Mouse (Mus musculus) frontal cortex, postnatal 36 days (tissue): Measurements from ENCODE around the gene Zfp775.
A peak's percentile ranks its signal among the peaks of the same experiment; 100 is the strongest.
"Not testable (repeated sequence)": the region's sequence is repeated elsewhere in the genome, so short reads cannot be mapped to it uniquely, and the experiment has no call there.

Source experiments
- DNase-seq, 2 experiments: peaks; one replicate each; pipeline ENCODE4 v3.0.0; 2022; ENCODE audit warnings: low spot score in 2 of 2

Gene Zfp775

DNA sequence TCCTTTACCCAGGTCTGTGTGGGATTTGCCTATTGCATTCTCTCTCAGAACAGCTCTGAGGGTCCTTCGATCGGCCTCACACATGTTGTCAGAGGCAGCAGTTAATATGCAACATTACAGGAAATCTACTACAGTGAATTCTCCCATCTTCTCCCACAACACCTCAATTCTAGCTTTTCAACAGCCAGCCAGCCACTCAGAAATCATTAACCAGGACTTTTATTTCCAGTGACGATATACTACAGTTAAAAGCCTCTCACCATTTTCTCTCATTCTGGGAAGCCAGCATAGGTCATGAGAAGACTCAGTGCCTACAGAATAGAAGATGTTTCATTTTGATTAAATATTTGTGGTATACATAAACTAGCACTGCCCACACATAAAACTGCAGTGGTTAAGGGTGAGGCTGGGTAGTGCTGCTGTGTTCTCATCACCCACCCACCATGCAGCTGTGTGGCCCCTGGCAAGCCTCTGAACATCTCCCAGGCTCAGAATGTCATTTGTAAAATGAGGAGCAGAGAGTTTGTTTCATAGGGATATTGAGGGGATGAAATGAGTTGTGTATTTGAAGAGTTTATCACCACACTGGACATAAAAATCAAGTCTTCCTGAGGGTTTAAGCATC lies 10.5 kb upstream of the Zfp775 start:
- DNase-seq: no peak

- DNase-seq: no peak
Observed at GRCm38 (mm10) chr6:48591871-48592270, 10.0 kb upstream of the Zfp775 start.

DNA sequence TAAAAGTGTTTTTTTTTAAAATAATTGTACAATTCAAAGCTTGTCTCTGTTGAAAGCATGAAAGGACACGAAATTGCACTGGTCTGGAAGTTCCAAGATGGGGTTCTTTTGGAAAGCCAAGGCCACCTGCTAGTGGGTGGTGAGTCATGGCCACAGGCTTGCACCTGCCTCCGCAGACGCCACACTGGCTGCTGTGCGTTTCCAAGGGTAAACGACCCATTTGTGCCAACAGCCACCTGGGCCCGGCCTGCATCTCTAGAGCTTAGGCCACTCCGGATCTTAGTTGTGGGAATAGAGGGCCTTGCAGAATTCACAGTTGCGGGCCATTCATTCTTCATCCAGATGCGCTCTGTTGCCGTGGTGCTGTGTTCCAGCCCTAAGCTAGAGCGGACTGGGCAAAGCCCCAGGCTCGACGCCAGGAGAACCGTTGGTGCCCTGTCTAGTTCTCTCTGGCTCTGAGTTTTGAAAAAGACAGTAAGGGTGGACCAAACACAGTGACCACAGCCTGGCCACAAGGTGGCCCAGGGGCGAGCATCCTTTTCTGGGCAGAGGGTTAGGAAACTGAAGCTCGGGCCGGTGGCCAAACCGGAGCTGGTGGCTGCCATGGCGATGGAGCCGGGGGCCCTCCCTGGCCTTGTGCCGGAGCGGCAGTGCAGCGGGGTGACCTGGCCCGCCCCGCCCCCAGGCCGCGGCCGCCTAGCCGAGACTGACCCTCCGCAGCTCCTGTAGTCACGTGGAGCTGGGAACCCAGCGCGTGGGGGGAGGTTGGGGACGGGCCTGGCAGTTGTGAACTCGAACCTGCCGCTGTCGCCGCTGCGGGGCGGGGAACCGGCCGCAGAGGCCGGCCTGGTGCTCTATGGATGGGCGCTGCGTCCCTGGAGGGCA lies 8.5 kb upstream of the Zfp775 start, which contains the start of the genes Repin1 and Gm44965:
Gene Repin1, plus strand, starts transcription at position 726 of the 885 bp plus-strand sequence.
Gene Gm44965, plus strand, starts transcription at position 784 of the 885 bp plus-strand sequence.
- peak; percentile 92 to 93 for DNase-seq

DNA sequence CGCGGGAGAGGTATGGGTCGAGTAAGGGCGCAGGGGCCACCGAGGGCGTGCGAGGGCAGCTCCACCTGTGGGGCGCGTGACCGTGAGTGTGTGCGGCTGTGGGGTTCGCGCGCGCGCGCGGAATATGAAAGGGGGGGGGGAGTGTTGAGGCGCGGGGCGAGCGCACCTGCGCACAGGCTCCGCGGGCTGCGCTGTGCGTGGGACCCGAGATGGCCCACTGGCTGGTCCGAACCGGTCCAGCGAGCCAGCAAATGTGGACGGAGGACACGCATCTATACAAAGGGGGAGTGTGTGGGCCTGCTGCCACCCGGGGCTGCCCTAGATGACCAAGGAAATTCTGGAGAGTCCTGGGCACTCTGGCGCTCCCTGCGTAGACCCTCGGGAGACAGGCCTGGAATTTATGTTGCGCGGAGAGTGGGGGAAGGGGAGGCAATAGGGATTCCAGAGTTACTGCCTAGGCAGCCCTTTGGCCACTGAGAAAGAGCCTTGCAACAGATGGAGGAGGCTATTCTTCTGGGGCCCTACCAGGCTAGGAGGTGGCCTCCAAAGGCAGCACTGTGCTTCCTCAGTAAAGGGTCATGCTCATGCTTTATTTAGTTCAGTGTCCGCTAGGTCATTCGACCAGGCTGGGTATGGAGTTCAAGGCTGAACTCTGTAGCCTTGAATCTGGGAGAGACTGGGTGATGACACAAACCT lies 7.7 kb upstream of the Zfp775 start:
- DNase-seq: peak in 1 of 2 experiments; percentile 67

GRCm38 (mm10) chr6:48595278-48595677 lies 6.6 kb upstream of the Zfp775 start:
- DNase-seq: peak in 1 of 2 experiments; percentile 35

DNA sequence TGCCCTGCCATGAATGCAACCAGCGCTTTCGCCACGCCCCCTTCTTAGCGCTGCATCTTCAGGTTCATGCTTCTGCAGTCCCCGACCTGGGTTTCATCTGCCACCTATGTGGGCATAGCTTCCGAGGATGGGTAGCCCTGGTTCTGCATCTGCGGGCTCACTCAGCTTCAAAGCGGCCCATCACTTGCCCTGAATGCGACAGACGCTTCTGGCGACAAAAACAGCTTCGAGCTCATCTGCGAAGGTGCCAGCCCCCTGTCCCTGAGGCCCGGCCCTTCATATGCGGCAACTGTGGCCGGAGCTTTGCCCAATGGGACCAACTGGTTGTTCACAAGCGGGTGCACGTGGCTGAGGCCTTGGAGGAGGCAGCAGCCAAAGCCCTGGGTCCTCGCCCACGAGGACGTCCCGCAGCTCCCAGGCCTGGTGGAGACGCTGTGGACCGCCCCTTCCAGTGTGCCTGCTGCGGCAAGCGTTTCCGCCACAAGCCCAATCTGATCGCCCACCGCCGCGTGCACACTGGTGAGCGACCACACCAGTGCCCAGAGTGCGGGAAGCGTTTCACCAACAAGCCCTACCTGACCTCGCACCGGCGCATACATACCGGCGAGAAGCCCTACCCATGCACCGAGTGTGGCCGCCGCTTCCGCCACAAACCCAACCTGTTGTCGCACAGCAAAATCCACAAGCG lies 5.2 kb upstream of the Zfp775 start:
- DNase-seq: no peak

- DNase-seq: no peak
Observed at GRCm38 (mm10) chr6:48597233-48597625, 4.6 kb upstream of the Zfp775 start.

DNA sequence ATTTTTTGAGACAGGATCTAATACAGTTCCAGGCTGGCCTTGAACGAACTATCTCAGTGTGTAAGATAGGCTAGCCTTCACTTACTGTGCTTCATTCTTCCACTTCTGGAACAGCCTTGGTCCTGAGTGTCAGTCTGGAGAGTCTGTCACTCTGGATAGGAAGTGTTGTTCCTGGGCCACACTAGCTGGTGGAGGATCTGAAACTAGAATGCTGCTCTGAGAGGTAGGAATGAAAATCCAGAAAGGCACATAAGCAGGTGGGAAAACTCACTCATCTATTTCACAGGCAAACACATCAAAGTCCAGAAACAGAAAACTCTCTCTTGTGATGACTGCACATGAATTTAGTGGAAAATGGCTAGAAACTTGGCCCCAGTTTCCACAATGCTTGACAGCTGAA lies 1.3 kb upstream of the Zfp775 start:
- DNase-seq: no peak

DNA sequence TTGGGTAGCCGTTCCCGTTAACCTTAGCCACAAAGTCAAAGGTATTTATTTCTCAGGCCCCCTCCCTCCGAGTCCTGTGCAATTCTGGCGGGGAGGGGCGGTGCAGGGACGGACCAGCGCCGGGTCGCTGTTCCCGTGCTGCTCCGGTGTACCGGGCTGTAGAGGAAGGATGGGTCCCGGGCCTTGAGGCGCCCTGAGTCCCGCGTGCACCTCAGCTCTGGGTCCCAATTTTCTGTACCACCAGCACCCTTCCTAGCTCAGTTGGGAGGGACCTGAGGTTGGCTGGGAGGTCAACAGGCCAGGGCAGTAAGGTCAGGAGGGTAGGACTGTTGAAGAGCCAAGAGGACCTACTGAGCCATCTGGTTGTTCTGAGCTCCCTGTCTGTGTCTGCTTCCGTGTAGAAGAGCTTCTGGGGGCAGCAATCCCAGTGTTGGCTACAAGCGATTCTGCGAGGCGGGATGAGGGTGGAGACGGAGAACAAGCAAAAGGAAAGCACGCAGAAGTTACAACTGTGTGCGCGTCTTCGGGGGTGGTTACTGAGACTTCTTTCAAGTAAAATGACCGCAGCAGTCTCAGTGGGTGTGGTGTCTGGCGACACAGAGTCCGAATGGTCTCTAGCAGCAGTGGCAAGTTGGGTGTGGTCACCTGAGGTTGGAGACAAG lies 348 bp downstream of the Zfp775 start:
- DNase-seq: peak; percentile 51 to 56

DNA sequence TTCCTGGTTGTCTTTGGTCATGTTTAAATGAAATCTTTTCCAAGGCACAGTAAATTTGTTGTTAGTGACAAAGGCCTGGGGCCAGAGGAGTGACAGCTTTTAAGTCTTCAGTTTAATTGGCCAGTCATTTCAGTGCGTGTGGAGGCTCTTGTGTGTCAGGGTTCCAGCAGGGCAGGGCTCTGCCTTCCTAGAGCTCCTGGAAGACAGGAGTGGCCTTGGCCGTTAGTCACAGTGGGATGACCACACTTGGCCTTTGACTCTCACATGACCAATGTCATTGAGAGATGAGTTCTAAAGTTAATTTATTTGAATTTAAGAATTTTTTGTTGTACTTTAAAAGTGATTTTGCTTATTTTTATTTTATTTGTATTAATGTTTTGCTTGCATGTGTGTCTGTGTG lies 6.3 kb downstream of the Zfp775 start:
- DNase-seq: no peak

DNA sequence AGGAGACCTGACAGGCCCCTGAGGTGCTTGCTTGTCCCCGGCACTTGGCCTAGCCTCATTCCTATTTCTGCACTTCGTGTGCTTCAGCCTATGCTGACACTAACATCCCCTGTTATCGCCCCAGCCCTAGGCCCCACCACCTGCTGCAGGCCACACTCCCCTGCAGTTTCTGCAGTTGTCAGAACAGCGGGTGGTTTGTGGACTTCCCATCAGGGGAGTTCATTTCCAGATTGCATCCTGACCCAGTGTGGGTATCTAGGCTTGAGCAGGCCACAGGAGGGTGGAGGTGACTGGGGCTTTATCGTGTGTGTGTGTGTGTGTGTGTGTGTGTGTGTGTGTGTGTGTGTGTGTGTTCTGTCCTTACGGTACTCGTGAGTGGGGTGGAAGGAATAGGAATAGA lies 7.6 kb downstream of the Zfp775 start:
- no peak for DNase-seq

DNA sequence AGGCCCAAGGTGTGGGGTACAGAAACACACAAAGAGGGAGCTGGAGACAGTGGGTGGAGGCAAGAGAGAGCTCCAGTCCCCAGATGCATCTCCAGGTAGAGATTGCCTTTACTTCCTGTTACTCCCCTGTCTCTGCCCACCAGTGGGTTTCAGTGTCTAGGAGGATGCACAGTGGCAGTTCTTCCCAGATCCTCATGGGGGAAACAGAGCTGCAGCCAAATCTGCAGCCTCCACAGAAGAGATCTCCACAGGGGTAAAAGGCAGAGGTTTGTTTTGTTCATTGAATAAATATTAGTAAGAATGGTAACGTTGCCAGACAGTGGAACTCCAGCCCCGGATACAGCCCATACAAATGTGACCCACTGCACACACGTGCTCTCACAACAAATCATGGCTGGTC lies 8.8 kb downstream of the Zfp775 start:
- no peak for DNase-seq

GRCm38 (mm10) chr6:48613464-48613863 lies 11.6 kb downstream of the Zfp775 start:
- DNase-seq: no peak

GRCm38 (mm10) chr6:48614756-48615155 lies 12.9 kb downstream of the Zfp775 start:
- no peak for DNase-seq

DNA sequence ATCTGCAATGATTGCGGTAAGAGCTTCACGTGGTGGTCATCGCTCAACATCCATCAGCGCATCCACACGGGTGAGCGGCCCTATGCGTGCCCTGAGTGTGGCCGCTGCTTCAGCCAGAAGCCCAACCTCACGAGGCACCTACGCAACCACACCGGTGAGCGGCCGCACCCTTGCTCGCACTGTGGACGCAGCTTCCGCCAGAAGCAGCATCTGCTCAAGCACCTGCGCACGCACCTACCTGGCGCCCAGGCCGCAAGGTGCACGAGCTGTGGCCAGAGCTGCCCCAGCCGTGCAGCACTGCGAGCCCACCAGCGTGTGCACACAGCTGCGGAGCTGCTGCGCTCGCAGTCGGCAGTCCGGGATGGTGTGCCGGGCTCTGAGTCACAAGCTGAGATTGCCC lies 18.2 kb downstream of the Zfp775 start:
- DNase-seq: no peak

- DNase-seq: not testable (repeated sequence)
Observed at GRCm38 (mm10) chr6:48622186-48622843, 20.5 kb downstream of the Zfp775 start.

GRCm38 (mm10) chr6:48623460-48623859 lies 21.6 kb downstream of the Zfp775 start:
- no peak for DNase-seq

- DNase-seq: no peak
Observed at GRCm38 (mm10) chr6:48626464-48626863, 24.6 kb downstream of the Zfp775 start, which contains the start of gene AI854703. Gene AI854703, plus strand, starts transcription at chr6:48626764.

- peak; percentile 73 to 76 for DNase-seq
Observed at GRCm38 (mm10) chr6:48626984-48627383, 25.1 kb downstream of the Zfp775 start.

DNA sequence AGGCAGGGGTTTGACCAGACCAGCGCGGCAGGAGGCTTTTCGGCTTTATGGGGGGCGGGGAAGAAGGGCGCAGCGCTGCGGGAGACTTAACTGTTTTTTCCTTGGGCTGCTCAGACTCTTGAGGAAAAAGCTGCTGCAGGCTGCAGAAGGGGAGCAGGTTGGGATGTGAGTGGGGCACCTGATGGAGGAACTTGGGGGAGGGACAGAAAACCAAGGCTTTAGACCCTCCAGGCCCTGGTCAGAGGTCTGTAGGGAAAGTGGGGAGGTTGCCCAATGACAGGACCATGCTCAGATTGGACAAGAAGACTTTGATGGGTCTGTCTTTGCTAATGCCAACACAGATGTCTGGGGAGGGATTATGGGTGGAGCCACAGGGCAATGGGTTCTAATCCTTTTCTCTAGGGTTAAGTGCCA lies 25.7 kb downstream of the Zfp775 start:
- DNase-seq: peak in 1 of 2 experiments; percentile 31

DNA sequence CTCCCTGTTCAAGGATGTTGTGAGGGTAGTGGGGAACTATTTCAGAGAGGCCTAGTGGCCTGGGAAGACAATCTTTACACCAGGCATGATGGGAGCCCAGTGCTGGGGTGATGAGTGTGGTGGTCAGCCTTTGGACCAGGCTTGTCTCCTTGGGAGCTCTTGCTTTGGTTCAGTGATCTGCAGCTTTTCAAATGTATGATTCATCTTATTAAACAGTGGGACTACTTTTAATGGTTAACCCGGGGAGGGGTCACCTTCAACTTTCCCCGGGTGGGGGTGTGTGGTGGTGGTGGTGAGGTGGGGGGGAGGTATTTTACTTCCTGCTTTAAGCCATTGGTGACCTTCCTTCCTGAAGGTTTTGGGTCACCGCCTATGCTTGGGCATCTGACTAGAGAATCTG lies 26.5 kb downstream of the Zfp775 start:
- DNase-seq: no peak
